Mouse (Mus musculus): ENCODE data around the gene Tmem167.

Gene Tmem167

DNA sequence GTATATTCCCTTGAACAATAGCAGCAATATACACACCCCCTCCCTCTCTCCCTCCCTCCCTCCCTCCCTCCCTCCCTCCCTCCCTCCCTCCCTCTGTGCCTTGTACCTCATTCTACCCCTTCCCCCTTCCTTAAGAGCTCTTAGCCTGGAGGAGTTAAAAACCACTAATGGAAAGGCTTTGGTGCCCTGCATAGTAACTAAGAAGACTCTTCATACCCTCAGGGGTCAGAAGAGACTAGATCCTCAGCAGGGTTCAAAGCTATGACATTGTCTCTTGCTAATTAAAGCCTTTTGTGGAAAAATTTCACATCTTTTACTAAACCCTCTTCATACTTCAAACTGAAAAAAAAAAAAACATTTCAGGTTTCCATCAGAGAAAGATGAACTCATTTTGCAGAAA, 93.3 kb downstream of the Tmem167 start:
- no peak for DNase-seq (ENCODE audit: extremely low read depth, low read depth, low spot score)

DNA sequence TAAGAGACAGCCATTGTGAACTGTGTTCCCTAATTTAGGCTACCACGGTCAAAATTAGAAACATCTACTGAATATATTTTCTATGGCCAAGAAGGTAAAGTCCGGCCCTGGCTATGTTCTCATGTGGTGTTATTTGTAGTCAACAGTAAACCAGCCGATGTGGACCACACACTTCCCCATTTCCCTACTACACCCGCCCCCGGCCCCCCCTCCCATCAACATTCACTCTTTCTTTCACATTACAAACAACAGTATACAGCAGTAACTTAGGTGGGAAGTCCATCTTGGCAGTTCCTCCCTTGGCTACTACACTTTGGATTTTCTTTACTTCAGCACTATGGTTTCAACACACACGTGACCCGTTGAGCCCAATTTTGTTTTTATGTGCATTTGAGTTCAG, 94.6 kb downstream of the Tmem167 start:
- no peak for DNase-seq (ENCODE audit: extremely low read depth, low read depth, low spot score)

DNA sequence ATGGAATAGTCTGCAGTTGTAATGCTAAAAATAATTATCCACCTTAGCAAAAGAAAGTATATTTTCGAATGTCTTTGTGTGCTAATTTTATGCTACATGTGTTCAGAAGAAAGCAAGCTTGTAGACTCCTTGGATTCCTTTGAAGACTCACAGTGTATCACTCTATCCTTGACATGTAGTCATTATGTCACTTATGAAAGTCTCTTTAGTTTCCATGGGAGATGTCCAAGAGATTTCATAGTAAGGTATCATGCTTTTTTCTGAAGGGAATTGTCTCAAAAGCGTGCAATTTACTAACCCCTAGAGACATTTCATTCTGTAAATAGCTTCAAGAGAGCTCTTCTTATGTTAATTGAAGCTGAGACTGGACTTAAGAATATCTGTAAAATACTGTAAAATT, 97.8 kb downstream of the Tmem167 start:
- DNase-seq (ENCODE audit: extremely low read depth, low read depth, low spot score): no peak

DNA sequence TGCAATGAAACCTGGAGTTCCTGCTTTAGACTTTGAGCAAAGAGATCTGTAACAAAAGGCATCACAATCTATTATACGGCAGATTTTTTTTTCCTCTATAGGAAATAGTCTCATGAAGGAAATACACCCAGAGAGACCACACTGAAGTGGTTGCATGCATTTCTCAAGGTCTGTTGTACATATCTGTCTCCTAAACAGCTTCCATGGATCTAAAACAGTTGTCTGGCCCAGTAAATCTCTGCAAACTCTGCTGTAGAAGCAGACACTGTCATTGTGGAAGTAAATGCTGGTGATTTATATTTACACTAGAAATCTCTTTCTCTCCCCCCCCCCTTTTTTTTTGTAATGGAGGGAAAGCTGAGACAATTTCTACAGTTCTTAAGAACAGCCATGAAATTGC, 99.1 kb downstream of the Tmem167 start:
- no peak for DNase-seq (ENCODE audit: extremely low read depth, low read depth, low spot score)

- DNase-seq (ENCODE audit: extremely low read depth, low read depth, low spot score): no peak
Observed at GRCm38 (mm10) chr13:90191794-90192193, 102.9 kb downstream of the Tmem167 start.
